Mouse (Mus musculus): ENCODE results near the gene Apoa2.

Gene Apoa2

GRCm38 (mm10) chr1:171224857-171225256 lies at the start of gene Apoa2:
Gene Apoa2 (plus strand): TSS chr1:171225054.
- no peak for DNase-seq (ENCODE audit: low spot score in 2 of 2)

DNA sequence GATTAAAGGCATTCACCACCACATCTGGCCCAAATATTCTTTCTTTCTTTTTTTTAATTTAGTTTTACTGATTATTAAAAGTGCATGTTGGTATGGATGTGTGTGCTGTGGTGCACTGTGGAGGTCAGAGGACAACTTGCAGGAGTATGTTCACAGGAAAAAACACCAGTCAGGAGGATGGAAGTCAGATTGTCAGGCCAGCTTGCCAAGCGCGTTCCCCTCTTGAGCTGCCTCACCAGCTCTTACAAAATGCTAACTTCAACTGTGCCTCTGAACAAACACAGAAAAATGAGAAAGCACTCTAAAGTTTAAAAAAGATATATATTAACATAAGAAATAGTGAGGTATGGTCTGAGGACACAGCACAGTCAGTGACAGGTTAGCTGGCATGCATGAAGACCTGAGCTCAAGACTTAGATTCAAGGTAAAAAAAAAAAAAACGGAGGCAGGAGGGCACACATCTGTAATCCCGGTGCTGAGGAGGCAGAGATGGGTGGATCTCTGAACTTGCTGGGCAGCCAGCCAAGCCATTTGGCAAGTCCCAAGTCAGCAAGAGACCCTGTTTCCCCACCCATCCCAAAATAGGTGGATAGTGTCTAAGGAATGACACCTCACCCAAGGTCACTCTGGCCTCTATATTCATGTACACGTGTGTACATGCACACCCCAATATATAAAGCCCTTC lies 45.2 kb upstream of the Apoa2 start:
- no peak for DNase-seq (ENCODE audit: low spot score in 2 of 2)

GRCm38 (mm10) chr1:171183025-171183424 lies 41.8 kb upstream of the Apoa2 start:
- DNase-seq (ENCODE audit: low spot score in 2 of 2): no peak

- no peak for DNase-seq (ENCODE audit: low spot score in 2 of 2)
Measured at GRCm38 (mm10) chr1:171183620-171184019, 41.2 kb upstream of the Apoa2 start.

DNA sequence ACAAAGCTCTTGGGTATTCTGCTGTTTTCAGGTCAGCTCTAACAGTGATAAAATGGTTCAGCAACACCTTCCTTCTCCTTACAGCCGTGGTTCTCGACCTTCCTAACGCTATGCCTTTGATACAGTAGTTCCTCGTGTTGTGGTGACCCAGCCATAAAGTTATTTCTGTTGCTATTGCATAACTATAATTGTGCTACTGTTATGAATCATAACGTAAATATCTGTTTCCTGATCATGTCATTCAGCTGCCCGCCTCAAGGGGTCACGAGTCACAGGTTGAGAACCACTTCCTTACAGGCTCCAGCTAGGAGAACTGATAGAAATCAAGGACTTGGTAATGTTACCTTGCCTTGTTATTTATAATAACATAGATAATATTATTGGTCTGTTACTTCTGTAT lies 40.5 kb upstream of the Apoa2 start:
- DNase-seq (ENCODE audit: low spot score in 2 of 2): no peak

GRCm38 (mm10) chr1:171185655-171186054 lies 39.2 kb upstream of the Apoa2 start:
- DNase-seq (ENCODE audit: low spot score in 2 of 2): no peak

DNA sequence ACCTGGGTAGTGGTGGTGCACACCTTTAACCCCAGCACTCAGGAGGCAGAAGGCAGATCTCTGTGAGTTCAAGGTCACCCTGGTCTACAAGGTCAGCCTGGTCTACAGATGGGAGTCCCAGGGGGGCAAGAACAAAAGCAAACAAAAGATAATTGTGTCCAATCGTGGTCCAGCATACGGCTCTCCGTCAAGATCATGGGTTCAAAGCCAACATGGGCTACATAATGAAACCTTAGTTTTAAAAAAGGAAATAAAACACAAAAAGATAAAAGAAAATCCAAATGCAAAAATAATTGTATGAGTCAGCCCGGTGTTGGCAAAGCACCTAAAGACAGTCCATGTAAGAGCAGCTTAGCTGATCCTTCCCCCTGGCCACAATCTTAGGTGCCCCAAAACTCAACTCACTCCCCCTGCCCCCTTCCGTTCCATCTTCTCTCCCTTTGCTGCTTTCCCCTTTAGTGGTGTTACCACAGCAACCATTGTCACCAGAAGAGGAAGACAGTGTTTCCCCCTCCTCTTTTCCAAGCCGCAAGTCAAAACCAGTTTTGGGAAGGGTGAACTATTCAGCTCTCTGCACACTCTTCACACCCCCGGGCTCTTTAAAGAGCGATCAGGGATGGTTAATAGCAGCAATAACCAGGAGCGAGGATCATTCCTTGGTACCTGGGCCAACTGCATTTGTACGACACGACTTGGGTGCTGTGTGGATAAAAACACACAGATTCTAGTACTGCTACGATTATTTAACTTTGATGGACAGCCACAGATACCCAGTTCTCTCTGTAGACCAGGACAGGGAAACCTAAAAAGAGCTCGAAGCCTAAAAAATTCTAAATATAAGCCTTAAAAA lies 36.8 kb upstream of the Apoa2 start:
- no peak for DNase-seq (ENCODE audit: low spot score in 2 of 2)

DNA sequence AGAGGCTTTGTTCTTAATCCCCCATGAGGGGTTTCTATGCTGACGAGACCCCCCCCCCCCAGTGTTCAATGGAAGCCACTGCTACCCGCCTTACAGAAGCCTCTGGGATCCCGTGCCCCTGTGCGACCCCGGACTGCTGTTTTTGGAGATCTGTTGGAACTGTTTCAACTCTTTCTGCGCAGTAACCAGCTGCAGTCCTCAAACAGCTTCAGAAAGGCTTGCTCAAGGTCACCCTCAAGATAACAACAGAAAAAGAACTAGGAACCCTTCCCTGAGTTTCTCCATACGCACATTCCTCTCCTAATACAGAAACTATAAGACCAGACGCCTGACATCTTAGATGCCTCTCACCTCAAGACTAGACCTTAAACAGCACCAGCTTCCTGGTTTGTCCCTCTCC lies 35.8 kb upstream of the Apoa2 start:
- no peak for DNase-seq (ENCODE audit: low spot score in 2 of 2)

DNA sequence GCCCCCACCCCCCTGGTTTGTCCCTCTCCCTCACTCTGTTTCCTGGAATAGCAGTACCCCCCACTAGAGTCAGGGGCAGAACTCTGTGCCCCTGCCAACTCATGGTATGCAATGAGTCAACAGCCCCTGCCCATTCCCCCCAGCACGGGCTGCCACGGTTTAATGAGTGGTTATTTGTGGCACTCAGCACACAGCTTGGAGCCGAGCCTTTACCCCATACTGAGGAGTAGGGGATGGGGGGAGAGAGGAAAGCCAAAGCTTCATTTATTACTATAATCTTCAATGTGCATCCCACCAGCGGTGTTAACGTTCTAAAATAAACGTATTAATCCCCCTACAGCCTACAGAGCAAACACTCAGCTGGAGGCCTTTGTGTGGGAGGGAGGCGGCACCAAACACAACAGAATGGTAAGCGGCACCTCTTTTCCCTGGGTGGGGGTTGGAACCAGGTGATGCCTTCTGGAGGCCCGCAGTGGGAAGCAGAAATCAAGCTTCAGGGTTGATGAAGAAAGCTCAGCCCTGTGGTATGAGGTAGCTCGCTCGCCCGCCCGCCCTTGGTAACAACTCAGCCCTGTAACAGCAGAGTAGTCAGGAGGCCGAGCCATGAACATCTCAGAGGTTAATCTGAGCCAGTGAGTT lies 35.3 kb upstream of the Apoa2 start:
- DNase-seq (ENCODE audit: low spot score in 2 of 2): no peak

DNA sequence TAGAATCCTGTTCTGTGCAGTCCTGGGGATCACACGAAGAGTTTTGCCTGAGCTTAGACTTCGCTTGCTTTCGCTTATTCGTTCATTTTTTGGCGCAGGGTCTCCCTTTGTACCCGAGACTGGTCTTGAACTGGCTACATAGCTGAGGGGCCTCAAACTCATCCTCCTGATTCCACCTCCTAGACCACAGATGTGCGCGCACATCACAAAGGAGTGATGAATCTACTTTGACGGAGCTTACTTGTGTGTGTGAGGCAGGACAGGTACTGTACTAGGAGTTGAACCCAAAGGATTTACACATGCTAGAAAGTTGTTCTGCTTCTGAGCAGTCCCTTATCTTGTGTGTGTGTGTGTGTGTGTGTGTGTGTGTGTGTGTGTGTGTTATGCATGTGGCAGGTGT lies 34.0 kb upstream of the Apoa2 start:
- no peak for DNase-seq (ENCODE audit: low spot score in 2 of 2)

DNA sequence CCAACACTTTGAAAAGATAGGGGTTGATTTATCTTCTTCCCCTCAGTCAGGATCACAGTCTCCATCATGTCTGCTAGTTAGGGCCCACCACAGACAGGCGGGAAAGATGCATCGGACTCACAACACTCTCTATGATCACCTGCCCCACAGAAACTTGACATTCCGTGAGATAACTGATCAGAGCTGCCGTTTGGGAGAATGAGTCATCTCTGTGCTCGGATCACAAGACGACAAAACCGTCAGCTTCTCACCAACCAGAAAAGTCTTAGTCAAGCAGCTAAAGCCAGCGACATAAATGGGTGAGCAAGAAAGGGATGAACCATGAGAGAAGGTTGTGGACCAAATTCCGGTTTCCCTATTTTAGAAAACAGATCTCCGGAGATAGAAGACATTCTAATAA lies 32.6 kb upstream of the Apoa2 start:
- no peak for DNase-seq (ENCODE audit: low spot score in 2 of 2)

GRCm38 (mm10) chr1:171193093-171193840 lies 31.6 kb upstream of the Apoa2 start:
- no peak for DNase-seq (ENCODE audit: low spot score in 2 of 2)

DNA sequence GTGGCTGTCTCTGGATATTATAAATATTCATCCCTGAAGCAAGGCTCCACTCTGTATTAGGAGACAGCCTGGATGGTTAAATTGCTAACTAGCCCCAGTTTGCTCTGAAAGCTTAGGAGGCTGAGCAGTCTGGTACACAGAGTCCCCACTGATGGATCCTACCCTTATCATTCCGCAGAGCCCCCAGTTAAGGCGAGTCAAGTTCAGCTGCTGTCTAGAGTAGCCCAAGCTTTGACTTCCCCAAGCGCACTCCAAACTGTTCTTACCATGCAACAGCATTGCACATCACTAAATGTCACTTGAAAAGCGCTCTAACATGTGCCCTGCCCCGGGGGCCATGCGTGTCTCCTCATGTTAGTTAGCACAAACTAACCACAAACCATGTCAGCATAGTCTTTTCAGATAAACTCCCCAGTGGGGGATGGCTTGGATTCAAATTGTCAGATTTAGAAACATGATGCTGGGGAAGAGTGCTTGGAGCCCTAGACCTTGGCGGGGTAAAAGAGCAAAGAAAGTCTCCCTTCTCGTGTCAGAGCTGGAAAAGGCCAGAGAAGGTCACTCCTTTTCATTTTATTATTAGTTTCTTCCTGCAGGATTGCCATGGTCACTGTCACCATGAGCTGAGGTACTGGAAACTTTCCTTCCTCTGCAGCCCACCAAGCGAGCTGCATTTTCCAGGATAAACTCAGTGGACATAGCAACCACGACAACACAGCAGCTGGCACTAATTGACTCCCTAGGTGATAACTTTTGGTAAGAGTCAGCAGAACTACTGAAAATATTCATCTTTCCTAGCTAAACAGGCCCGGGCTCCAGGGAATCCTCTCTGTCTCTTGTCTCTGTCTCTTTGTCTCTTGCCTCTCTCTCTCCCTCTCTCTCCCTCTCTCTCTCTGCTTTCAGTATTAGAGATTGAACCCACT lies 30.7 kb upstream of the Apoa2 start:
- no peak for DNase-seq (ENCODE audit: low spot score in 2 of 2)

DNA sequence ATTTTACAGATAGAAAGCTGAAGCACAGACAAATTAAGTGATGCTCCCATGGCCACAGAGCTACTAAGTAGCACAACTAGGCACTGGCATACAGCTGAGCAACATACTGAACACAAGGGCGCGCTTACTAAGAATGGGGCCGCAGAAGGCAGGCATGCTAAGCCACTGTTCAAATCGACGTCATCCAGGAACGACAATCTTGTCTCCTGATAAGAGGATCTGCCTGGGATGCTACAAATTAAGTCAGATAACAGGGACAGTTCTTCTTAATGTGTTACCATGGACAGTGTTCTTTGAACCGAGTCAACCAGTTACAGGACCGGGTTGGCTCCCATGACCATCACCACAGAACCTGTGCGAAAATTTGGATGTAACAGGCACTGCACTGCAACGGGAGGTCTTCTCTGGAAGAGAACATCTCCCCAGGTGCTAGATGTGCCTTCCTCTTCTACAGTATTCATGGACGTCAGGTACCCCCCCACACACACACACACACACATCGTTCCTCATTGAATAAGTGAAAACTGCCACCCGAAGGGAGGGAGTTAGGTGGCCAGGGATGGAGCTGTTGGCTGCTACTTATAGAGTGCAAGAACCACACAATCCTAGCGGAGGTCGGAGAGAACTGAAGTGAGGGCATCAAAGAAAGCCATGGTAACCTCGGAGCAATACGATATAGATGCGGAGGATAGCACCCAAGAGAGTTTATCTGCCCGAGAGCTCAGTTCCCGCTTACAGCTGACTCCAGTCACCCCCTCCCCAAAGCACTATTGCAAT lies 29.6 kb upstream of the Apoa2 start:
- no peak for DNase-seq (ENCODE audit: low spot score in 2 of 2)

- DNase-seq (ENCODE audit: low spot score in 2 of 2): no peak
Measured at GRCm38 (mm10) chr1:171195887-171196397, 28.9 kb upstream of the Apoa2 start, which contains the start of gene Pcp4l1. Gene Pcp4l1 (minus strand): TSS chr1:171196268.

GRCm38 (mm10) chr1:171199532-171199931 lies 25.3 kb upstream of the Apoa2 start:
- no peak for DNase-seq (ENCODE audit: low spot score in 2 of 2)

DNA sequence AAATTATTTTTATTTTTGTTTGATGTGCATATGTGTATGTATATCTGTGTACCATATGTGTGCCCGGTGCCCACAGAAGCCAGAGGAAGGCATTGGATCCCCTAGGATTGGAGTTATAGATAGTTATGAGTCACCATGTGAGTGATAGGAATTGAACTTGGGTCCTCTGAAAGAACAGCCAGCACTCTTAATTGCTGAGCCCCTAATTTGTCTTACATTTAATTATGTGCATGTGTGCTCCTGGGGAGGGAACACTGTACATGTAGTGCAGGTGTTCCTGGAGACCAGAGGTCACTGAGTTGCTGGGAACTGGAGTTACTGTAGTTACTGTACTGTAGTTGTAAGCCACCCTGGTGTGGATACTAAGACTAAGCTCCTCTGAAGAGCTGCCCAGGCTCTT lies 24.1 kb upstream of the Apoa2 start:
- DNase-seq (ENCODE audit: low spot score in 2 of 2): no peak

DNA sequence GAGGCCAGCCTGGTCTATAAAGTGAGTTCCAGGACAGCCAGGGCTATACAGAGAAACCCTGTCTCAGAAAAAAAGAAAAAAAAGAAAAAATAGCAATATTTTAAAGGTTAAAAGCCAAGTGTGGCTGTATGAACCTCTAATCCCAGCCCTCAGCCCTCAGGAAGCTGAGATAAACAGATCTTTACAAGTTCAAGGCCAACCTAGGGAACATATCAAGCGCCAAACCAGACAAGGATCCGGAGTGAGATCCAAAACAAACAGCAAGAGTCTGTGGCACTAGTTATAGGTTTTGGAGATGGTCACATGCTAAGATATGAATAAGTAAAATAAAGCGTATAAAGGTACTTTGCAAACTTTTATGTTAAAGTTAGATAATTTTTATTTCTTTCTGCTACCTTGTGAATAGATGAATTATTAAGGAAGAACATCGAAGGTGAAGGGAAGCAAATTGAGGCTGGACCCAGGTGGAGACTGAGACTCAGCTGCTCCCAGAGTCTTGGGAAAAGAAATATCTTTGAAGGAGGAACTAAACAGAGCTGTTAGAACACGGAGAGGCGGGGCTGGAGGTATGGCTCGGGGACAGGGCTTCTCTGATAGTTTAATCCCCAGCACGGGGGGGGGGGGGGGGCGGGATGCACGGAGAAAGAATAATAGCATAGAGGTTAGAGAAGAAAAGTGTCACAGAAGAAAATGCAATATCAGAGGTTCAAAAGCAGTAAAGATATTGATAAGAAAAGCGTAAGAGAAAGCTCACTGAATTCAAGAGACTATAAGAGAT lies 21.2 kb upstream of the Apoa2 start:
- no peak for DNase-seq (ENCODE audit: low spot score in 2 of 2)

DNA sequence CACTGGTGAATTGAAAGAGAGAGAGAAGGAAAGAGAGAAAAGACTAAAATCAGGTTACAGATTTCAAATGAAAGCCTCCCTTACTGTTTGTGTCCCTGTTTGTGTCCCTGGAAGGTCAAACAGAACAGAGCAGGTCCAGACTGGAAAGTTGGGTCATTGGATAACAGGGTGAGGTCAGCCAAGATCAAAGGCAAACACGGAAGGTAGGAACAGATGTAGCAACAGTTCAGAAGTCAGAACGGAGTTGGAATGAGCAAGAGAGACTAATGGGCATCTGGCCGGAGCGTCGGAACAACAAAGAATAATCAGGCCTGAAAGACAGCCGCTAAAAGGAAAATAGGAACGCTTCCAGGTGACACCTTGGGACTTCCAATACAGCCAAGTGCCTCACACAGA lies 20.6 kb upstream of the Apoa2 start:
- no peak for DNase-seq (ENCODE audit: low spot score in 2 of 2)
